Mouse (Mus musculus): ENCODE measurements around the gene Mad2l1bp.

- no peak for TF ChIP-seq CTCF (IDR thresholded peaks at IDR 0.05; ENCODE audit: extremely low read depth, insufficient read depth, insufficient read length, insufficient replicate concordance)
- TF ChIP-seq POLR2A (IDR thresholded peaks at IDR 0.05; ENCODE audit: low read depth, low read length): no peak
Observed at GRCm38 (mm10) chr17:46143578-46144423, 9.6 kb downstream of the Mad2l1bp start, which contains the start of gene Rsph9.
